Mouse (Mus musculus) liver, postnatal 0 days (tissue): ENCODE data around the gene Ifngr1. TPM values are rescaled to one million over a fixed set of nuclear protein-coding genes. Genes with fewer than 3 reads are reported as not detected.

ENCODE experiments used
- ATAC-seq: fragments of 200-750 bp; cut with Nextera tagmentation; 2 replicates; pipeline ENCODE4 v1.8.0; 2017; ENCODE audit warnings: mild to moderate bottlenecking, moderate library complexity
- DNase-seq: peaks from one replicate; pipeline ENCODE4 v3.0.0-alpha.2; 2016
- H3K27ac ChIP-seq: fragments of 300-500 bp; sonication (generic); 2 replicates; pipeline ENCODE4 v1.5.1; 2014; ENCODE audit warnings: antibody characterized with exemption, moderate library complexity, mild to moderate bottlenecking, low read depth
- H3K27me3 ChIP-seq: fragments of 300-500 bp; sonication (generic); 2 replicates; pipeline ENCODE4 v1.6.1; 2014; ENCODE audit warnings: low read length, control low read depth, mixed read lengths; ENCODE audit not compliant: insufficient read depth
- H3K36me3 ChIP-seq: fragments of 300-500 bp; sonication (generic); replicated peaks from 2 replicates; pipeline ENCODE4 v1.6.1; 2014; ENCODE audit warnings: mild to moderate bottlenecking, control low read depth, low read length, moderate library complexity, mixed read lengths; ENCODE audit not compliant: insufficient read depth
- H3K4me1 ChIP-seq: fragments of 300-500 bp; sonication (generic); 2 replicates; pipeline ENCODE4 v1.6.1; 2014; ENCODE audit warnings: antibody characterized with exemption, mild to moderate bottlenecking, control low read depth; ENCODE audit not compliant: insufficient read depth
- H3K4me2 ChIP-seq: fragments of 300-500 bp; sonication (generic); 2 replicates; pipeline ENCODE4 v1.6.1; 2014; ENCODE audit warnings: low read depth, mild to moderate bottlenecking, low read length, moderate library complexity, mixed read lengths
- H3K4me3 ChIP-seq: fragments of 300-500 bp; sonication (generic); 2 replicates; pipeline ENCODE4 v1.5.1; 2014; ENCODE audit warnings: low read depth, low read length
- H3K9ac ChIP-seq: fragments of 300-500 bp; sonication (generic); replicated peaks from 2 replicates; pipeline ENCODE4 v1.6.1; 2014; ENCODE audit warnings: mild to moderate bottlenecking, moderate library complexity
- H3K9me3 ChIP-seq: fragments of 300-500 bp; sonication (generic); 2 replicates; pipeline ENCODE4 v1.6.1; 2016; ENCODE audit warnings: mild to moderate bottlenecking, control low read depth, low read length, mixed read lengths
- CTCF ChIP-seq: sonication (generic); IDR thresholded peaks from 2 replicates; pipeline ENCODE4 v1.5.1; 2016; ENCODE audit warnings: antibody characterized with exemption, low read depth
- EP300 ChIP-seq: IDR thresholded peaks from 2 replicates; pipeline ENCODE4 v1.6.1; 2016; ENCODE audit warnings: antibody characterized with exemption, low read depth, mild to moderate bottlenecking
- WGBS: fragments of 180-500 bp; shearing (Covaris S2); extraction: QIAGEN DNeasy Blood & Tissue Kit; methylation state at CpG from one replicate; pipeline ENCODE4 v1.1.7; 2014; ENCODE audit not compliant: insufficient replicate concordance; 5-methylcytosine and 5-hydroxymethylcytosine counted together
- polyA plus RNA-seq: library from polyadenylated mRNA; unstranded; fragments of >200 nt; fragmentation: Nextera tagmentation; extraction: Ambion mirVana; gene quantifications from 2 replicates; pipeline ENCODE4 v1.2.1, GENCODE M21; 2015

Ifngr1 gene
- polyA plus RNA-seq, 1 experiment from 2014 or later, result 68.9 TPM

DNA sequence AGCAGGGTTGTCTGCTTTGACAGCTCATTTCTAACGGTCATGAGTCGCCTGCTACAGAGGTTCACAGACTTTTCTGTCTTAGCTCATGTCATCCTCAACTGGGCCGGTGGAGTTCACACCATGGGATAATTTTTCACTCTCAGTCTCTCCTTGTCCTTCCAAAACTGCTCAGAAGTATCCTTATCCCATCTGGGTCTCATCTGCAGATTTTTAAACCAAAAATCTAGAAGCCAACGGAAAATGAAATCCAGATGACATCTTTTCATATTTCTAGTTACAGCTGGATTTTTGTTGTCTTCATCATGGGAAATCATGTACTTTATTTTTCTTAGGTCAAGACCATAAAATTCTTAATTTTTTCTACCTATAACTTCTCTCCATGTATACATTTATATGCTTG, 34.1 kb upstream of the Ifngr1 start:
- 87% methylated on average over 4 of the region's 4 CpGs for WGBS
- ATAC-seq, result no peak
- H3K4me3 ChIP-seq, result no peak overlapping the region
- DNase-seq, result no peak
- TF ChIP-seq EP300, result no peak
- no peak for TF ChIP-seq CTCF
- H3K36me3 ChIP-seq, result no peaks in the 10 kb centered on the region
- no peaks in the 10 kb centered on the region for H3K27me3 ChIP-seq
- H3K4me1 ChIP-seq, result peaks cover 3% of the 10 kb centered on the region; the same call in 1 of the 2 replicates
- no peak overlapping the region for H3K9ac ChIP-seq
- no peak overlapping the region for H3K4me2 ChIP-seq
- H3K27ac ChIP-seq, result no peak overlapping the region
- H3K9me3 ChIP-seq, result no peaks in the 10 kb centered on the region; the same call in 1 of the 2 replicates

DNA sequence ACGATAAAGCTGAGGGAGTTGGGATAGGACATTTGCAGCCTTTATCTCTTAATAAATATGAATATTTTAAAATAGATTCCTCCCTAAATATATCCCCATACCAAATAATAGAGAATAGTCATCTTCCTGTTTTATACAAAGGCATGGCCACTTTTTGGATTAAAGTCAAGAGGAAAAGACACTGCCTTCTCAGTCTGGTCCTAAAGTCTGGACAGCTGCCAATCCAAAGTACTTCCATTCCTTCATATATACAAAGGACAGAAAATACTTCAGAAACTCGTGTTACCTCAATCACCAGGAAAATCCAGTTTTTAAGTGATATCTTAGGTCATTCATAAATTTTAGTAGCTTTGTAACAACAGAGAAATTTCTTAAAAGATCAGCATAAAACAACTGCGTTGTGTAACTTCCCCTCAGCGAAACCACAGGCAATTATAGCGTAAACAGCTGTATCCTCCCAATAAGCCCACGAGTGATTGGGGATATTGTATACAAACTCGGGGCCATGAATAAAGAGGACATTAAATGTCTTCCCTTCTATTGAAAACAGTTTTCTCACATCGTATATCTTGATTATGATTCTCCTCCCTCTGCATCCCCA, 32.1 kb upstream of the Ifngr1 start:
- 39% methylated on average over 8 of the region's 8 CpGs for WGBS
- no peak for ATAC-seq
- Histone ChIP-seq H3K9ac (no peak overlapping the region), H3K27me3 (no peaks in the 10 kb centered on the region), H3K27ac (no peak overlapping the region), H3K4me2 (no peak overlapping the region), H3K9me3 (no peaks in the 10 kb centered on the region; the same call in 1 of the 2 replicates), H3K36me3 (no peaks in the 10 kb centered on the region), H3K4me3 (no peak overlapping the region), H3K4me1 (no peaks in the 10 kb centered on the region)
- TF ChIP-seq EP300 (no peak), CTCF (no peak)
- no peak for DNase-seq

DNA sequence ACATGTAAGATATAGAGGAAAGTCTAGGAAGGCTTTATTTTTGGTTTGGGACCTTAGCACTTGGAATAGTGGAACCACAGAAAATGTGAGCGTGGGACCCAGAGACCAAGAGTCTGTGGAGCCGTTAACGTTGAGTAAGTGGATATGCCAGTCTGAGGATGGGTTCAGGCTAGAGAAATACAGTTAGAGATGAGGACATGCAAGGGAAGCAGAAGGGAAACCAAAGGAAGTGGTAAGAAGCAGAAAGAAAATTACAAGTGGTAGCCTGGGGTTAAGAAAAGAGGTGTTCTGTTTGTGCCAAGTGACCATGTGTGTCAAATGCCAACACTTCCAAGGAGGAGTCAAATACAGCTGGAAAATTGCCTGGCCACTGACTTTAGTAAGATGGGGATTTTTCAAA, 29.2 kb upstream of the Ifngr1 start:
- no peak for TF ChIP-seq CTCF

DNA sequence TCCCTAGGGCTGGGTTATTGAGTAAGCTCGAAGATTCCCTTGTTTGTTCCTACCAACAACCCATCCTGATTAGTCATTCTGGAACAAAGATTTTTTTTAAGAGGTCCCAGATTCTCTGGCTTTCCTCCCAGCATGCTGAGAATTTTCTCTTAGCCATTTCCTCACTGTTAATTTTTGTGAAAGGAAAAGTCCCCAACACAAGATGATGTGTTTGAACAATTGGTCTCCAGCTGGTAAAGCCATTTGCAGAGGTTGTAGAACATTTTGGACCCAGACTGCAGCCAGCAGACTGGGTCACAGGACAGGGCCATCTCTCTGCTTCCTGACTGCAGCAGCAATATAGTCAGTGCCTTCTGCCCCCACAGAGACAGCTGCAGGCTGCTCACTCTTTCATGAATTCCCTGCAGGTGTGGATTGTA, 28.3 kb upstream of the Ifngr1 start:
- no peak for DNase-seq
- Histone ChIP-seq H3K4me2 (no peak overlapping the region), H3K9me3 (no peaks in the 10 kb centered on the region; the same call in 1 of the 2 replicates), H3K4me1 (no peaks in the 10 kb centered on the region), H3K36me3 (no peaks in the 10 kb centered on the region), H3K27me3 (no peaks in the 10 kb centered on the region), H3K4me3 (no peak overlapping the region), H3K27ac (no peak overlapping the region), H3K9ac (no peak overlapping the region)
- 55% methylated on average over 1 of the region's 1 CpGs for WGBS
- no peak for ATAC-seq
- TF ChIP-seq EP300, result no peak
- TF ChIP-seq CTCF, result no peak

More for the DNA sequence above, 29.2 kb upstream of the Ifngr1 start:
- Histone ChIP-seq H3K27ac (no peak overlapping the region; the same call in 1 of the 2 replicates), H3K27me3 (no peaks in the 10 kb centered on the region), H3K4me2 (no peak overlapping the region), H3K9me3 (no peaks in the 10 kb centered on the region; the same call in 1 of the 2 replicates), H3K4me3 (no peak overlapping the region), H3K4me1 (no peaks in the 10 kb centered on the region), H3K36me3 (no peaks in the 10 kb centered on the region), H3K9ac (no peak overlapping the region)
- DNase-seq, result no peak
- 62% methylated on average over 3 of the region's 3 CpGs for WGBS
- no peak for ATAC-seq

DNA sequence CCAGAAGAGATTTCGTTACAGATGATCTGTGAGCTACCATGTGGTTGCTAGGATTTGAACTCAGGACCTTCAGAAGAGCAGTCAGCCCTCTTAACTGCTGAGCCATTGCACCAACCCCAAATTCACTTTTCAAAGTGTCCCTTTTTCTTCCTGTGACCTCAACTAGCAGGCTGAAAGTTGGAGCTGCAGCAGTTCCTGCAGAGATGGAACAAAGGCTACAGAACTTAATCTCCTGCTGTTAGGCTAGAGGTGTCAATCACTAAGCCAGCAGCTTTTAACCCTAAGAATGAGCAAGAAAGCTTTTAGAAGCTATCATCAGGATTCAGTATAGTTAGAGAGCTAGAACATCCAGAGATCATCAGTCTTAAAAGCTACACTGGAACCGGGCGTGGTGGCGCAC, 24.3 kb upstream of the Ifngr1 start:
- no peak overlapping the region for H3K4me2 ChIP-seq
- no peak for ATAC-seq
- no peak for TF ChIP-seq EP300
- TF ChIP-seq CTCF, result no peak
- no peak for DNase-seq
- H3K27ac ChIP-seq, result no peak overlapping the region
- WGBS, result 87% methylated on average over 4 of the region's 4 CpGs
- peaks cover 11% of the 10 kb centered on the region; the same call in 1 of the 2 replicates for H3K4me1 ChIP-seq
- no peaks in the 10 kb centered on the region for H3K27me3 ChIP-seq
- H3K36me3 ChIP-seq, result no peaks in the 10 kb centered on the region
- no peak overlapping the region for H3K9ac ChIP-seq
- H3K4me3 ChIP-seq, result no peak overlapping the region
- no peaks in the 10 kb centered on the region for H3K9me3 ChIP-seq

DNA sequence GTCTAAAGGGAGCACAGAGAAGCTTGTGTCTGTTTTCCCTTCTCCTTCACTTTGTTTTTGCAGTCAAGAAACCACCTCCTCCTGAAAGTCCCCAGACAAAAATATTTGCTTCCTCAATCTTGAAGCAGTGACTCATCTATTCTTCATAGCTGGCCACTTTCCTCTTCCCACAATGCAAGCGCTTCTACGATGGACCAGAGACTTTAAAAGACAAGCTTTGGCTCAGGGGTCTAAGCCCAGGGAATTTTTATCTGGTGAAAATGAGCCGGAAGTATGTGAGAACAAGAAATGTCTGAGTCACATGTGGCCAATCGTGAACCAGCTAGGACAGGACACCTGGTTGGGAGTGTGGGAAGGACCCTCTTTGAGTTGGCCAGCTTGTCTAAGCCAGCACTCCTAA, 21.5 kb upstream of the Ifngr1 start:
- DNase-seq, result no peak
- no peak overlapping the region for H3K4me3 ChIP-seq
- no peak overlapping the region for H3K4me2 ChIP-seq
- peak overlapping the region; percentile 59; the same call in 1 of the 2 replicates for H3K27ac ChIP-seq
- no peak for ATAC-seq
- H3K4me1 ChIP-seq, result peaks cover 11% of the 10 kb centered on the region; the same call in 1 of the 2 replicates
- WGBS, result 35% methylated on average over 4 of the region's 4 CpGs
- H3K9me3 ChIP-seq, result no peaks in the 10 kb centered on the region
- no peak overlapping the region for H3K9ac ChIP-seq
- no peaks in the 10 kb centered on the region for H3K27me3 ChIP-seq
- no peaks in the 10 kb centered on the region for H3K36me3 ChIP-seq
- TF ChIP-seq CTCF (no peak), EP300 (no peak)
